Mouse (Mus musculus) heart, adult 2 months (tissue): ENCODE results near the gene Map2k4. TPM values are rescaled to one million over a fixed set of nuclear protein-coding genes. Genes with fewer than 3 reads are reported as not detected.

Source experiments
- DNase-seq, 2 experiments: peaks; one replicate each; pipeline ENCODE4 v3.0.0; 2021
- H3K27ac ChIP-seq: fragments of 200-600 bp; 2 replicates; pipeline ENCODE4 v1.8.1; 2022
- H3K27me3 ChIP-seq: fragments of 200-500 bp; 2 replicates; pipeline ENCODE4 v1.6.1; 2012; ENCODE audit warnings: mild to moderate bottlenecking, low read length, inconsistent platforms, mixed read lengths; ENCODE audit not compliant: control insufficient read depth, insufficient read depth
- H3K36me3 ChIP-seq: fragments of 200-500 bp; 2 replicates; pipeline ENCODE4 v1.6.1; 2012; ENCODE audit warnings: low read length, inconsistent platforms; ENCODE audit not compliant: control insufficient read depth, insufficient read depth
- H3K4me1 ChIP-seq: fragments of 200-500 bp; 2 replicates; pipeline ENCODE4 v1.6.1; 2011; ENCODE audit warnings: low read length; ENCODE audit not compliant: control insufficient read depth, insufficient read depth
- H3K4me3 ChIP-seq: fragments of 200-600 bp; 2 replicates; pipeline ENCODE4 v1.8.1; 2022
- H3K79me2 ChIP-seq: fragments of 200-500 bp; replicated peaks from 2 replicates; pipeline ENCODE4 v1.6.1; 2012; ENCODE audit warnings: mild to moderate bottlenecking, inconsistent platforms, low read length, moderate library complexity, mixed read lengths; ENCODE audit not compliant: control insufficient read depth, insufficient read depth
- H3K9ac ChIP-seq: fragments of 200-500 bp; 2 replicates; pipeline ENCODE4 v1.6.1; 2012; ENCODE audit warnings: low read depth, mild to moderate bottlenecking, control low read depth, inconsistent platforms, low read length, mixed read lengths
- CTCF ChIP-seq: fragments of 200-600 bp; IDR thresholded peaks from 2 replicates; pipeline ENCODE4 v1.8.1; 2022; ENCODE audit warnings: antibody characterized with exemption, mild to moderate bottlenecking, moderate library complexity
- EP300 ChIP-seq: fragments of 200-500 bp; IDR thresholded peaks from 2 replicates; pipeline ENCODE4 v1.6.1; 2011; ENCODE audit warnings: low read depth, low read length, control low read depth; ENCODE audit not compliant: insufficient read depth
- POLR2A ChIP-seq: fragments of 200-500 bp; IDR thresholded peaks from 2 replicates; pipeline ENCODE4 v1.6.1; 2011; ENCODE audit warnings: mild to moderate bottlenecking, low read depth, low read length, control low read depth; ENCODE audit not compliant: insufficient read depth
- WGBS: fragments of 180-500 bp; shearing (Covaris S2); methylation state at CpG from one replicate; pipeline ENCODE4 v1.1.7; 2018; 5-methylcytosine and 5-hydroxymethylcytosine counted together
- intact Hi-C: fragments of 180-260 bp; cut with DNase I; formaldehyde crosslinking; loops from one replicate; pipeline ENCODE4 v1.15.1; 2025
- polyA plus RNA-seq: library from polyadenylated mRNA; depleted of rRNA; stranded (reverse); fragments of >200 nt; gene quantifications from 2 replicates; pipeline ENCODE4 v1.2.3, GENCODE M21; 2012
- total RNA-seq, 2 experiments: library from RNA; stranded (reverse); gene quantifications; 2 replicates each; pipeline ENCODE4 v1.2.3; 2021

The Map2k4 gene
- total and polyA plus RNA-seq, 3 experiments = 21.9 to 45.8 (median 42.1) TPM

- no peak for TF ChIP-seq CTCF
- TF ChIP-seq POLR2A = no peak
- TF ChIP-seq EP300 = no peak
- Histone ChIP-seq H3K27ac (no peak overlapping the region), H3K9ac (no peak overlapping the region), H3K36me3 (peaks cover 11% of the 10 kb centered on the region), H3K79me2 (peaks cover 5% of the 10 kb centered on the region), H3K27me3 (no peaks in the 10 kb centered on the region), H3K4me1 (peaks cover 3% of the 10 kb centered on the region), H3K4me3 (no peak overlapping the region)
- intact Hi-C loops = no loop called here
- 46% methylated on average over 5 of the region's 5 CpGs for WGBS
- DNase-seq = no peak
Measured at GRCm38 (mm10) chr11:65769990-65770389, 18.1 kb downstream of the Map2k4 start.

- Histone ChIP-seq H3K4me3 (no peak overlapping the region), H3K27ac (no peak overlapping the region), H3K79me2 (peaks cover 5% of the 10 kb centered on the region), H3K9ac (no peak overlapping the region), H3K36me3 (peaks cover 11% of the 10 kb centered on the region), H3K4me1 (peaks cover 3% of the 10 kb centered on the region), H3K27me3 (no peaks in the 10 kb centered on the region)
- DNase-seq = no peak
- TF ChIP-seq EP300 = no peak
- no peak for TF ChIP-seq CTCF
- no peak for TF ChIP-seq POLR2A
- intact Hi-C loops = no loop called here
Measured at GRCm38 (mm10) chr11:65768445-65768844, 19.7 kb downstream of the Map2k4 start.

- Histone ChIP-seq H3K36me3 (0 out of 2 replicates have a peak, but pooled peaks cover 2% of the 10 kb centered on the region), H3K27ac (no peak overlapping the region), H3K4me1 (peaks cover 4% of the 10 kb centered on the region), H3K79me2 (peaks cover 7% of the 10 kb centered on the region), H3K27me3 (no peaks in the 10 kb centered on the region), H3K4me3 (no peak overlapping the region), H3K9ac (no peak overlapping the region)
- TF ChIP-seq POLR2A (no peak), CTCF (no peak), EP300 (no peak)
- intact Hi-C loops = no loop called here
- no peak for DNase-seq
- 81% methylated on average over 2 of the region's 2 CpGs for WGBS
Measured at GRCm38 (mm10) chr11:65760912-65761311, 27.2 kb downstream of the Map2k4 start.

GRCm38 (mm10) chr11:65759350-65759749 lies 28.7 kb downstream of the Map2k4 start:
- H3K9ac ChIP-seq = no peak overlapping the region
- H3K79me2 ChIP-seq = peaks cover 7% of the 10 kb centered on the region
- TF ChIP-seq CTCF (no peak), POLR2A (no peak), EP300 (no peak)
- WGBS = 86% methylated on average over 1 of the region's 1 CpGs
- H3K27me3 ChIP-seq = no peaks in the 10 kb centered on the region
- intact Hi-C loops = no loop called here
- no peak overlapping the region for H3K27ac ChIP-seq
- peaks cover 4% of the 10 kb centered on the region for H3K4me1 ChIP-seq
- H3K4me3 ChIP-seq = no peak overlapping the region
- no peak for DNase-seq
- H3K36me3 ChIP-seq = peaks cover 6% of the 10 kb centered on the region

GRCm38 (mm10) chr11:65754161-65754560 lies 33.9 kb downstream of the Map2k4 start:
- H3K9ac ChIP-seq = no peak overlapping the region
- H3K4me1 ChIP-seq = peaks cover 1% of the 10 kb centered on the region
- peaks cover 8% of the 10 kb centered on the region for H3K36me3 ChIP-seq
- 69% methylated on average over 4 of the region's 4 CpGs for WGBS
- no peaks in the 10 kb centered on the region for H3K27me3 ChIP-seq
- no peak overlapping the region; the same call in 1 of the 2 replicates for H3K27ac ChIP-seq
- intact Hi-C loops = no loop called here
- TF ChIP-seq POLR2A = no peak
- no peak for TF ChIP-seq CTCF
- TF ChIP-seq EP300 = no peak
- peaks cover 2% of the 10 kb centered on the region; the same call in 1 of the 2 replicates for H3K79me2 ChIP-seq
- H3K4me3 ChIP-seq = no peak overlapping the region
- no peak for DNase-seq

GRCm38 (mm10) chr11:65753593-65753992 lies 34.5 kb downstream of the Map2k4 start:
- peak in 1 of 2 experiments; percentile 6 for DNase-seq
- Histone ChIP-seq H3K4me1 (peaks cover 1% of the 10 kb centered on the region), H3K27me3 (no peaks in the 10 kb centered on the region), H3K36me3 (peaks cover 8% of the 10 kb centered on the region), H3K79me2 (peaks cover 2% of the 10 kb centered on the region; the same call in 1 of the 2 replicates), H3K4me3 (no peak overlapping the region), H3K9ac (no peak overlapping the region), H3K27ac (no peak overlapping the region; the same call in 1 of the 2 replicates)
- WGBS = 15% methylated on average over 2 of the region's 2 CpGs
- TF ChIP-seq EP300 (no peak), CTCF (no peak), POLR2A (no peak)
- intact Hi-C loops = no loop called here

GRCm38 (mm10) chr11:65750546-65750945 lies 37.6 kb downstream of the Map2k4 start:
- TF ChIP-seq EP300 = no peak
- no peak for TF ChIP-seq POLR2A
- TF ChIP-seq CTCF = no peak
- Histone ChIP-seq H3K4me3 (no peak overlapping the region), H3K27ac (no peak overlapping the region), H3K36me3 (peaks cover 12% of the 10 kb centered on the region), H3K9ac (no peak overlapping the region), H3K27me3 (no peaks in the 10 kb centered on the region), H3K4me1 (peaks cover 1% of the 10 kb centered on the region), H3K79me2 (peaks cover 2% of the 10 kb centered on the region; the same call in 1 of the 2 replicates)
- DNase-seq = no peak
- 86% methylated on average over 3 of the region's 3 CpGs for WGBS
- intact Hi-C loops = no loop called here
